Mouse (Mus musculus) intestine, postnatal 0 days (tissue): ENCODE measurements around the gene Ticam1. TPM values are rescaled to one million over a fixed set of nuclear protein-coding genes. Genes with fewer than 3 reads are reported as not detected.

Source experiments
- ATAC-seq: fragments of 200-750 bp; cut with Nextera tagmentation; 2 replicates; pipeline ENCODE4 v1.8.0; 2017; ENCODE audit warnings: mild to moderate bottlenecking, moderate TSS enrichment, moderate library complexity
- H3K27ac ChIP-seq: fragments of 300-500 bp; sonication (generic); 2 replicates; pipeline ENCODE4 v1.5.1; 2014; ENCODE audit warnings: mild to moderate bottlenecking, low read depth, low read length, moderate library complexity
- H3K27me3 ChIP-seq: fragments of 300-500 bp; sonication (generic); replicated peaks from 2 replicates; pipeline ENCODE4 v1.6.1; 2014; ENCODE audit warnings: low read length, mixed read lengths; ENCODE audit not compliant: control insufficient read depth, insufficient read depth
- H3K36me3 ChIP-seq: fragments of 300-500 bp; sonication (generic); 2 replicates; pipeline ENCODE4 v1.6.1; 2014; ENCODE audit warnings: mild to moderate bottlenecking, moderate library complexity; ENCODE audit not compliant: control insufficient read depth, insufficient read depth
- H3K4me1 ChIP-seq: fragments of 300-500 bp; sonication (generic); replicated peaks from 2 replicates; pipeline ENCODE4 v1.6.1; 2014; ENCODE audit warnings: antibody characterized with exemption, low read length, mixed read lengths; ENCODE audit not compliant: control insufficient read depth, insufficient read depth
- H3K4me2 ChIP-seq: fragments of 300-500 bp; sonication (generic); replicated peaks from 2 replicates; pipeline ENCODE4 v1.6.1; 2014; ENCODE audit warnings: low read depth, mild to moderate bottlenecking, moderate library complexity
- H3K4me3 ChIP-seq: fragments of 300-500 bp; sonication (generic); 2 replicates; pipeline ENCODE4 v1.5.1; 2014; ENCODE audit warnings: low read depth, low read length
- H3K9ac ChIP-seq: fragments of 300-500 bp; sonication (generic); 2 replicates; pipeline ENCODE4 v1.6.1; 2014; ENCODE audit warnings: mild to moderate bottlenecking, low read depth, low read length
- H3K9me3 ChIP-seq: fragments of 300-500 bp; sonication (generic); 2 replicates; pipeline ENCODE4 v1.6.1; 2016; ENCODE audit warnings: mixed run types; ENCODE audit not compliant: control insufficient read depth
- CTCF ChIP-seq: sonication (generic); IDR thresholded peaks from 2 replicates; pipeline ENCODE4 v1.5.1; 2016; ENCODE audit warnings: low read depth, mild to moderate bottlenecking, control low read depth, antibody characterized with exemption, moderate library complexity
- WGBS: fragments of 180-500 bp; shearing (Covaris S2); extraction: QIAGEN DNeasy Blood & Tissue Kit; methylation state at CpG from one replicate; pipeline ENCODE4 v1.1.7; 2014; 5-methylcytosine and 5-hydroxymethylcytosine counted together
- polyA plus RNA-seq: library from polyadenylated mRNA; unstranded; fragments of >200 nt; fragmentation: Nextera tagmentation; extraction: Ambion mirVana; gene quantifications from 2 replicates; pipeline ENCODE4 v1.2.1, GENCODE M21; 2015

Ticam1 gene
- polyA plus RNA-seq, 1 experiment from 2014 or later = 15.8 TPM

DNA sequence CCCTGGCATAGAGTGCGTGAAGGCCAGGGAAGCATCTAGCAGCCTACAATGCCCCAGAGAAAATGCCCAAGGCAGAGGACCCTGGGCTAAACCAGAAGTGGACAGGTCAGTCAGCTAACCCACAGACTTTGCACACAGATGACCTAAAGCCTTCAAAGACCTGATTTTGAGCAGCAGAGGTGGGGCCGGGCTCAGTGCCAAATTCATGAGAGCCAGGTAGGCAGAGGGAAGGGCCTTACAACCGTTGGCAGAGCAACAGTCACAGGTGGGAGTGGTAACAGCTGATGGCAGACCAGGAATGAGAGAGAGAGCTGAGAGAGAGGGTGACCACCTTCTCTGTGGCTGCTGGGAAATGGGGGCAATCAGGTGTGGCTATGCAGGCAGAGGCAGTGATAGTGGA lies 3.9 kb downstream of the Ticam1 start:
- no peak overlapping the region for H3K4me3 ChIP-seq
- no peak overlapping the region for H3K27ac ChIP-seq
- H3K9me3 ChIP-seq = no peaks in the 10 kb centered on the region
- WGBS = 62% methylated on average over 3 of the region's 3 CpGs
- peaks cover 44% of the 10 kb centered on the region for H3K36me3 ChIP-seq
- H3K4me1 ChIP-seq = no peaks in the 10 kb centered on the region
- TF ChIP-seq CTCF = no peak
- H3K9ac ChIP-seq = no peak overlapping the region
- H3K4me2 ChIP-seq = no peak overlapping the region; the same call in 1 of the 2 replicates
- ATAC-seq = no peak
- H3K27me3 ChIP-seq = no peaks in the 10 kb centered on the region

DNA sequence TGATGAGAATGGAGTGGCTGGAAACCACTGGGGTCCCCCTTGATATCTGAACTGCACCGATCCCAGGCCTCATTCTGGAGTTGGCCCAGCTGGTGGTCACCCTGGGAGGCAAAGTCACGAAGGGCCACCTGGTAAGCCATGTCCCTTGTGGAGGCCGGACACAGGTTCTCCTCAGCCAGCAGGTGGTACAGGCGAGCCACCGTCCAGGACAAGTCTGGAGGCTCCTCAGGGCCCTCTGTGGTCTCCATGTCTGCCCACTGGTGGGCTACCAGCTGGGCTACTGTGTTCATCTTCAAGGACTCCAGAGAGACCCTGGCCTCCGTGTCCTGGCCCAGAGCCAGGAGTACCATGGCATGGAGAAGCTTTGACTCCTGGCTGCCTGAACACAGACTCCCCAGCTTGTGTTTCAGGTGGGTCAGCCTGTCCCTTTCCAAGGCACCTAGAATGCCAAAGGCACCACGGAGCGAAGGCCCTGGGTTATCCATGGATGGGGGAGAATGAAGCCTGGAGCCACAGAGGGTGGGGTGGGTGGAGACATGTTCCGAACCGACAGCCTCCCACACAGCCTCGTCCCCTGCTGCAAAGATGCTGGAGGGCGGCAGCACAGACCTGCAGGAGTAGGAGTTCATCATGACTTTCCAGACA lies 4.9 kb downstream of the Ticam1 start:
- no peak overlapping the region for H3K27ac ChIP-seq
- H3K36me3 ChIP-seq = peaks cover 44% of the 10 kb centered on the region
- no peak overlapping the region for H3K4me3 ChIP-seq
- no peaks in the 10 kb centered on the region for H3K27me3 ChIP-seq
- no peak overlapping the region for H3K9ac ChIP-seq
- H3K4me2 ChIP-seq = no peak overlapping the region
- no peak for ATAC-seq
- 86% methylated on average over 12 of the region's 12 CpGs for WGBS
- TF ChIP-seq CTCF = peak; percentile 33; the same call in 1 of the 2 replicates
- H3K4me1 ChIP-seq = no peaks in the 10 kb centered on the region
- no peaks in the 10 kb centered on the region for H3K9me3 ChIP-seq

DNA sequence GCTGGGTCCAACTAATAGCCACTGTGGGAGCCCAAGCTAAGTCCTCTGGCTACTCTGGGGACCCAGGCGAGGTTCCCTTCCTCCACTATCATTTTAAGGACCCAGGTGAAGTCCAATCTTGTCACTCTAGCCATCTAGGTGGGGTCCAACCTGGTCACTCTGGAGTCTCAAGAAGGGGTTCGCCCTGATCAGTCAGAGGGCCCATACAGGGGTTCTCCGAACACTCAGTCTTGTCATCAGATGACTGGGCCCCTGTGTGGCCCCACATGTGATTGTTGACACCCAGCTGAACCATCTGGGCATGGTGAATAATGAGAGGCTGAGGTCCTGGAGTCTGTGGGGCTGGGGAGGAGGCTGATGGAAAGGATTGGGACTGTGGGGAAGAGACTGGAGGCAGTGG lies 6.8 kb downstream of the Ticam1 start:
- Histone ChIP-seq H3K9me3 (no peaks in the 10 kb centered on the region), H3K4me3 (no peak overlapping the region), H3K4me2 (peak overlapping the region; percentile 66), H3K27me3 (no peaks in the 10 kb centered on the region), H3K9ac (no peak overlapping the region), H3K36me3 (peaks cover 44% of the 10 kb centered on the region), H3K4me1 (no peaks in the 10 kb centered on the region), H3K27ac (peak overlapping the region; percentile 67; the same call in 1 of the 2 replicates)
- WGBS = 67% methylated on average over 3 of the region's 3 CpGs
- no peak for TF ChIP-seq CTCF
- ATAC-seq = no peak

DNA sequence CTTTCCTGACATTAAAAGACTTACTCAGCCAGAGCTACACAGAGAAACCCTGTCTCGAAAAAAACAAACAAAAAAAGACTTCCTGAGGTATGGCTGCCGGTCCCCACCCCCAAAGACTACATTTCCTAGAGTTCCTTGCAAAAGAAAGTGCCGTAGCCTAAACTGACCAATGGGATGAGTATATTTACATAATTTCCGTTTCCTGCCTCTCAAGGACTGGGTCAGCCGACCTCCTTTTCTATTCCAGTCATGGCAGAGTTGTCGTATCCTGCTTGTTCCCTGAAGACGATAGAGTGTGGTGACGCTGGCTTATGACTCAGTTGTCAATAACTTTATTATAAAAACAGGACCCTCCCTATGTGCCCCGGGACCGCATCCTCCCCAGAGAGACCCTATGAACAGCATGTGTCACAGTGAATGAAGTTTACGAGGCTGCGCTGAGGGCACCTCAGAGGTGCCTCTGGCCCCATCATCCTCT lies 7.4 kb downstream of the Ticam1 start:
- Histone ChIP-seq H3K27me3 (no peaks in the 10 kb centered on the region), H3K4me1 (no peaks in the 10 kb centered on the region), H3K4me3 (peak overlapping the region; percentile 28), H3K36me3 (peaks cover 43% of the 10 kb centered on the region), H3K9ac (peak overlapping the region; percentile 4; the same call in 1 of the 2 replicates), H3K9me3 (no peaks in the 10 kb centered on the region), H3K27ac (peak overlapping the region; percentile 67), H3K4me2 (peak overlapping the region; percentile 66)
- 14% methylated on average over 12 of the region's 12 CpGs for WGBS
- no peak for TF ChIP-seq CTCF
- ATAC-seq = peak; percentile 70

DNA sequence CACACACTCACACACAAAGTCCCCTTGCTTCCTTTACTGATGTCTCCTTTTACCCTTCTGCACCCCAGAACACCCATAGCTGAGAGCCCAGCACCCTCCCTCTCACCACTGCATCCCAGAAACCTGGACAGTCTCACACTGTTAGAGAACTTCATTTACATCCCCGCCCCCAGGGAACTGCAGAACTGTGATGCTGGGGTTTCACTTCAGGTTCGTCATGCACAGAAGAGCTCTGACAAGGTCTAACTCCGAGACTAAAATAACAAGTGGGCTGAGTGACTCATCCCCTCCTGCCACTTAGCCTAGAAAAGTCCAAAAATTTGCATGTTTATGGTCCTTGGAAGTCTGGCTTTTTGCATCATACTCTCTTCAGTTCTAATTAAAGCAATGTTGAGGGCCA lies 10.3 kb downstream of the Ticam1 start:
- no peaks in the 10 kb centered on the region for H3K4me1 ChIP-seq
- H3K4me2 ChIP-seq = no peak overlapping the region
- no peaks in the 10 kb centered on the region for H3K9me3 ChIP-seq
- peaks cover 29% of the 10 kb centered on the region for H3K36me3 ChIP-seq
- no peak overlapping the region for H3K27ac ChIP-seq
- no peak for TF ChIP-seq CTCF
- no peak overlapping the region for H3K4me3 ChIP-seq
- no peak for ATAC-seq
- H3K9ac ChIP-seq = no peak overlapping the region
- H3K27me3 ChIP-seq = no peaks in the 10 kb centered on the region
- WGBS = 58% methylated on average over 3 of the region's 3 CpGs

DNA sequence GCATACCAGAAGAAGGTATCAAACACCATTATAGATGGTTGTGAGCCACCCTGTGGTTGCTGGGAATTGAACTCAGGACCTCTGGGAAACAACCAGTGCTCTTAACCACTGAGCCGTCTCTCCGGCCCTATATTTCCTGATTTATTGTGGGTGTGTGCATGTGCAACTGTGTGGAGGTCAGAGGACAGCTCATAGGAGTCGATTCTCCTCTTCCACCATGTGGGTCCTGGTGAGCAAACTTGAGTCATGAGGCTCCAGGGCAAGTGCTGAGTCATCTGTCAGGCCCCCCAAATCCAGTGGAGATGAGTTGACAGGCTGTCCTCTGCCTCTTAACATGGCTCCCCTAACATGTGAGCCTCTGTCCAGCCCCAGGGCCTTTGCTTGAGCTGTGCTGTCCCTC lies 10.7 kb downstream of the Ticam1 start:
- no peak overlapping the region for H3K27ac ChIP-seq

More for the DNA sequence above, 10.7 kb downstream of the Ticam1 start:
- Histone ChIP-seq H3K4me3 (no peak overlapping the region), H3K36me3 (peaks cover 27% of the 10 kb centered on the region), H3K9me3 (no peaks in the 10 kb centered on the region), H3K4me1 (no peaks in the 10 kb centered on the region), H3K27me3 (no peaks in the 10 kb centered on the region), H3K4me2 (no peak overlapping the region), H3K9ac (no peak overlapping the region)
- WGBS = 40% methylated on average over 3 of the region's 3 CpGs
- no peak for TF ChIP-seq CTCF
- no peak for ATAC-seq
